Mouse (Mus musculus) liver, embryonic 11.5 days (tissue): ENCODE measurements around the gene Gsc2. TPM values are rescaled to one million over a fixed set of nuclear protein-coding genes. Genes with fewer than 3 reads are reported as not detected.
A peak's percentile ranks its signal among the peaks of the same experiment; 100 is the strongest.
"Not testable (repeated sequence)": the region's sequence is repeated elsewhere in the genome, so short reads cannot be mapped to it uniquely, and the experiment has no call there.

ENCODE experiments used
- ATAC-seq: fragments of 200-750 bp; cut with Nextera tagmentation; replicated peaks from 2 replicates; pipeline ENCODE4 v1.8.0; 2017; ENCODE audit warnings: moderate number of reproducible peaks, mild to moderate bottlenecking, moderate TSS enrichment, moderate library complexity; ENCODE audit not compliant: low FRiP score
- DNase-seq: peaks from one replicate; pipeline ENCODE4 v3.0.0-alpha.2; 2017; ENCODE audit warnings: low spot score
- H3K27ac ChIP-seq: fragments of 300-500 bp; sonication (generic); 2 replicates; pipeline ENCODE4 v1.5.1; 2014; ENCODE audit warnings: mild to moderate bottlenecking, low read depth, low read length, control low read depth
- H3K27me3 ChIP-seq: fragments of 300-500 bp; sonication (generic); replicated peaks from 2 replicates; pipeline ENCODE4 v1.6.1; 2014; ENCODE audit warnings: low read length, mixed read lengths; ENCODE audit not compliant: control insufficient read depth, insufficient read depth
- H3K36me3 ChIP-seq: fragments of 300-500 bp; sonication (generic); 2 replicates; pipeline ENCODE4 v1.6.1; 2014; ENCODE audit warnings: mild to moderate bottlenecking, low read length, moderate library complexity, mixed read lengths; ENCODE audit not compliant: control insufficient read depth, insufficient read depth
- H3K4me1 ChIP-seq: fragments of 300-500 bp; sonication (generic); replicated peaks from 2 replicates; pipeline ENCODE4 v1.6.1; 2014; ENCODE audit warnings: low read length, mixed read lengths; ENCODE audit not compliant: control insufficient read depth, insufficient read depth
- H3K4me2 ChIP-seq: fragments of 300-500 bp; sonication (generic); 2 replicates; pipeline ENCODE4 v1.6.1; 2014; ENCODE audit warnings: mild to moderate bottlenecking, control low read depth, moderate library complexity
- H3K4me3 ChIP-seq: fragments of 300-500 bp; sonication (generic); 2 replicates; pipeline ENCODE4 v1.5.1; 2014; ENCODE audit warnings: low read depth, low read length, control low read depth
- H3K9ac ChIP-seq: fragments of 300-500 bp; sonication (generic); 2 replicates; pipeline ENCODE4 v1.6.1; 2014; ENCODE audit warnings: low read depth, low read length, control low read depth
- H3K9me3 ChIP-seq: fragments of 300-500 bp; sonication (generic); 2 replicates; pipeline ENCODE4 v1.6.1; 2016; ENCODE audit warnings: low read length, inconsistent platforms, mixed read lengths; ENCODE audit not compliant: control insufficient read depth
- WGBS: fragments of 180-500 bp; shearing (Covaris S2); extraction: QIAGEN DNeasy Blood & Tissue Kit; methylation state at CpG from one replicate; pipeline ENCODE4 v1.1.7; 2014; 5-methylcytosine and 5-hydroxymethylcytosine counted together
- polyA plus RNA-seq: library from polyadenylated mRNA; unstranded; fragments of >200 nt; fragmentation: Nextera tagmentation; extraction: Ambion mirVana; gene quantifications from 2 replicates; pipeline ENCODE4 v1.2.1, GENCODE M21; 2014

Gene Gsc2
- 0.21 and 0.29 TPM in 2 replicates for polyA plus RNA-seq

- peaks cover 17% of the 10 kb centered on the region for H3K4me1 ChIP-seq
- H3K27ac ChIP-seq, result no peak within 1 kb of the TSS
- no peaks in the 10 kb centered on the region for H3K9me3 ChIP-seq
- peak within 1 kb of the TSS; percentile 13 for H3K9ac ChIP-seq
- H3K4me3 ChIP-seq, result peak within 1 kb of the TSS; percentile 52
- H3K36me3 ChIP-seq, result no peaks in the 10 kb centered on the region
- no peak for DNase-seq
- no peak; the same call in 1 of the 2 replicates for ATAC-seq
- peaks cover 55% of the 10 kb centered on the region for H3K27me3 ChIP-seq
- 1% methylated on average over 106 of the region's 106 CpGs for WGBS
- H3K4me2 ChIP-seq, result peak within 1 kb of the TSS; percentile 74
Measured at GRCm38 (mm10) chr16:17914307-17915249, at the start of gene Gsc2. Gsc2 (minus strand) TSS chr16:17915059.

DNA sequence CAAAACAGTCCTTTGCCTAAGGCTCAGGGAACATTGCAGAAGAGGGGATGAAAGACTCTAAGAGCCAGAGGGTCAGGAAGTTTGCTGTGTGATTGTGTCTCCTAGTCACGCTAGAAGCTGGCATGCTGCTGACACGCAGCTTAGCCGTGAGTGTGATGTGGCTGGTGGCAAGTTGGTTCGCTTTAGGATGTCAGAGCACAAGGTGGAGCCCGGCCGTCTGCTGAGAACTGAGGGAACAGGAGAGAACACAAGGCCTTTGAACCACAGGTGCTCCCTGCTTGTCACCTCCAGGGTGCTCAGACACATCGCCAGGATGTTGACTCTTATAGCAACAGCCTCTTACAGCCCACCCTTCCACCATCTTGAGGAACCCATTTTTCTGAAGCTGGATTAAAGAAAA lies 47.2 kb upstream of the Gsc2 start:
- Histone ChIP-seq H3K27ac (no peak overlapping the region), H3K9me3 (no peaks in the 10 kb centered on the region), H3K9ac (no peak overlapping the region), H3K4me2 (no peak overlapping the region), H3K27me3 (no peaks in the 10 kb centered on the region), H3K36me3 (no peaks in the 10 kb centered on the region), H3K4me1 (no peaks in the 10 kb centered on the region), H3K4me3 (no peak overlapping the region)
- no peak for DNase-seq
- 74% methylated on average over 7 of the region's 7 CpGs for WGBS
- no peak for ATAC-seq

DNA sequence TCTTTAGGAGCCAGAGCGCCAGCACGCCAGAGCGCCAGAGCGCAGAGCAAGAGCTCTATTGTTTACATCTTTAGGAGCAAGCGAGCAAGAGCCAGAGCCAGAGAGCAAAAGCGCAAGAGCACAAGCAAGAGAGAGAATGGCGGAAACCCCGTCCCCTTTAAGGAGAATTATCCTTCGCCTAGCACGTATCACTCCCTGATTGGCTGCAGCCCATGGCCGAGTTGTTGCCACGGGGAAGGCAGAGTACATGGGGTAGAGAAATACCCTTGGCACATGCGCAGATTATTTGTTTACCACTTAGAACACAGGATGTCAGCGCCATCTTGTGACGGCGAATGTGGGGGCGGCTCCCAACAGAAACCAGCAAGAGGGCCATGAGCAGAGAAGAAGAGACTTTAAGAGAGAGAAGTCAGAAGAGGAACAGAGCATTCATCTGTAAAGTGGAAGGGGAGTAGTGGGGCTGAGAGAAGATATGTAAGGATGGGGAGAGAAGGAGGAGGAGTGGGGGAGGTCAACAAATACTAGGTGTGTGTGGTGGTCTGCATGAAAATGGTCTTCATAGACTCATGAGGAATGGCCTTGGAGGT lies 41.3 kb upstream of the Gsc2 start:
- not testable (repeated sequence) for ATAC-seq, H3K27me3 ChIP-seq, H3K27ac ChIP-seq, H3K4me1 ChIP-seq, H3K4me2 ChIP-seq, DNase-seq, H3K9me3 ChIP-seq, H3K36me3 ChIP-seq, H3K9ac ChIP-seq, H3K4me3 ChIP-seq
- 95% methylated on average over 17 of the region's 17 CpGs for WGBS

DNA sequence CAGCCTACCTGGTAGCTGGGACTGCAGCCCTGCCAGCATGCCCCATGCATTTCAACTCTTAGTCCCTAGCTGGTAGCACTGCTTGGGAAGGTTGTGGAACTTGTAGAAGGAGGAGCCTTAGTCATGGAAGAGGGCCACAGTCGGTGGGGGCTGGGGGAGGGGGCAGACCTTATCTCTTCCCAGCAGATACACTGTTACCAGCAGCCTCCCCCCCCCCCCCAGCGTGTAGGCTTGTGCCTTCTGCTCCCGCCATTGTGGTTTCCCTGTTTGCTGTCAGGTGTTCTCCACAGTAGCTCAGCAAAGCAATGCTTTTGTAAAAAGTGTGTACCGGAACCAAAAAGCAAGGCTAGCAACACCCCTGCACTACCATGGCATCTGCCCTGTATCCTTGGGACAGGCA lies 36.8 kb upstream of the Gsc2 start:
- Histone ChIP-seq H3K9me3 (no peaks in the 10 kb centered on the region), H3K4me2 (no peak overlapping the region), H3K36me3 (no peaks in the 10 kb centered on the region), H3K27me3 (no peaks in the 10 kb centered on the region), H3K9ac (no peak overlapping the region), H3K4me1 (no peaks in the 10 kb centered on the region), H3K4me3 (no peak overlapping the region), H3K27ac (no peak overlapping the region)
- DNase-seq (no peak), ATAC-seq (no peak)
- WGBS, result 73% methylated on average over 3 of the region's 4 CpGs

DNA sequence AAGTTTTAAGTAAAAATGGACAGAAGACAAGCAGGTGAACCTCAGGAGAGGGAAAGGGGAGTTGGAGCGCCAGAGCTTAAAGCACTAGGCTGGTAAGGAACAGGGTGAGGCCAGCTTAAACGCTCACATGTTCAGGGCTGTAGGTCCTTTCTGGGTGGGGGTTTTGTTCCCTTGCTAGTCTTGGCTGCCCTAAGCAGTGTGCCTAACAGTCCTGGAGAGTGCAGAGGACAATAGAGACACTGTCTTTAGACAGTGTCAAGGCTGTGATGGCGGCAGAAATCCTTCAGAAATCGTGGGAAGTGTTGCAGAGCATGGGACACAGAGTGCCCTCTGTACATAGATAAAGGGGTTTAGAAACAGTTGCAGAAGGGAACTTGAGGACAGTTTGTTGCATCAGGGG lies 35.2 kb upstream of the Gsc2 start:
- no peak for DNase-seq

DNA sequence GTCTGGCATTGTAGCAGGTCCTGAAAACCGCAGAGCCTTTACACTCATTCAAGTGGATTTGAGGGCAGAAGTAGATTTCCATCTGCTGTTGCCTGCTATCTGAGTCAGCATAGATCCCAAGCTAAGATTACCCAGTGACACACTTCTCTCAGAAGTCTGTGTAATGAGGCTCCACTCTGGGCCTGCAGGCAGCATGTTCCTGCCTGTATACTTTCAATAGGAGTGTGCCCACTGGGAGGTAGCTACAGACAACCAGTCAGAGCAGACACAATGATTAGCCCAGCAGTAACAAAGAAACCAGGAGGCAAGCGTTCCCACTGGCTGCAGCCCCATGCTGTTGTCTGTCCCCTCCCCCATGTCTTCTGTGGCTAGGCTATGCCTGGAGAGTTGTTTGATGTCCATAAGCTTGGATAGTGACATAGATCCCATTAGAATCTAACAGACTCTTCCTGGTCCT lies 34.6 kb upstream of the Gsc2 start:
- H3K9ac ChIP-seq, result no peak overlapping the region
- DNase-seq, result no peak
- H3K4me1 ChIP-seq, result no peaks in the 10 kb centered on the region
- WGBS, result 49% methylated on average over 2 of the region's 2 CpGs
- no peaks in the 10 kb centered on the region for H3K9me3 ChIP-seq
- H3K27ac ChIP-seq, result no peak overlapping the region
- H3K4me3 ChIP-seq, result no peak overlapping the region
- no peak overlapping the region for H3K4me2 ChIP-seq
- ATAC-seq, result no peak
- H3K36me3 ChIP-seq, result no peaks in the 10 kb centered on the region
- no peaks in the 10 kb centered on the region for H3K27me3 ChIP-seq

More for the DNA sequence above, 35.2 kb upstream of the Gsc2 start:
- H3K9me3 ChIP-seq, result no peaks in the 10 kb centered on the region
- no peaks in the 10 kb centered on the region for H3K4me1 ChIP-seq
- no peak overlapping the region for H3K27ac ChIP-seq
- no peak overlapping the region for H3K4me3 ChIP-seq
- H3K9ac ChIP-seq, result no peak overlapping the region
- no peaks in the 10 kb centered on the region for H3K36me3 ChIP-seq
- no peak for ATAC-seq
- WGBS, result 72% methylated on average over 4 of the region's 4 CpGs
- H3K27me3 ChIP-seq, result no peaks in the 10 kb centered on the region
- no peak overlapping the region for H3K4me2 ChIP-seq

- no peaks in the 10 kb centered on the region for H3K27me3 ChIP-seq
- ATAC-seq (no peak), DNase-seq (no peak)
- no peak overlapping the region for H3K9ac ChIP-seq
- H3K4me2 ChIP-seq, result no peak overlapping the region
- no peak overlapping the region for H3K27ac ChIP-seq
- H3K9me3 ChIP-seq, result no peaks in the 10 kb centered on the region
- WGBS, result 60% methylated on average over 7 of the region's 7 CpGs
- no peaks in the 10 kb centered on the region for H3K4me1 ChIP-seq
- no peaks in the 10 kb centered on the region for H3K36me3 ChIP-seq
- H3K4me3 ChIP-seq, result no peak overlapping the region
Measured at GRCm38 (mm10) chr16:17945081-17945831, 30.4 kb upstream of the Gsc2 start.

DNA sequence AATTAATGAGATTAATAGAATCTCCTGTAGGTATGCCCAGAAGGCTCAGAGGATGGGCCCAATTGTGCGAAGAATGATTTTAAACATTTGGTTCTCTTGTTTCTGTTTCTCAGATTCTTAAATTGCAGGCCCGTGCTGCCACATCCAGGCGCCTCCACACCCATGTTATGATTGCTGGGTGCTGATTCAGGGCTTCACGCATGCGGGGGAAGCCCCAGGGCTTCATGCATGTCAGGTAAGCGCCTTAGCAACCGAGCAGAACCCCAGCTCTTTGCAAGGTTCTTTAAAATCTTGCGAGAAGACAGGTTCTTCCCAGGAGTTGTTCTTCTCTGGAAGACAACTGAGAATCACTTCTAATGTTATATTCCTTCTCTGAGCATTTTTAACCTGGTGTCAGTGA lies 28.6 kb upstream of the Gsc2 start:
- no peak overlapping the region for H3K9ac ChIP-seq
- DNase-seq (no peak), ATAC-seq (no peak)
- peaks cover 6% of the 10 kb centered on the region for H3K4me1 ChIP-seq
- no peaks in the 10 kb centered on the region for H3K9me3 ChIP-seq
- H3K27ac ChIP-seq, result no peak overlapping the region
- WGBS, result 67% methylated on average over 8 of the region's 8 CpGs
- no peaks in the 10 kb centered on the region for H3K36me3 ChIP-seq
- H3K4me2 ChIP-seq, result no peak overlapping the region
- H3K4me3 ChIP-seq, result no peak overlapping the region
- H3K27me3 ChIP-seq, result no peaks in the 10 kb centered on the region
